Mouse (Mus musculus) stomach, embryonic 14.5 days (tissue): ENCODE measurements around the gene Pdcd2. TPM values are rescaled to one million over a fixed set of nuclear protein-coding genes. Genes with fewer than 3 reads are reported as not detected.

Experiments
- ATAC-seq: fragments of 200-750 bp; cut with Nextera tagmentation; 2 replicates; pipeline ENCODE4 v1.8.0; 2017; ENCODE audit warnings: low read depth, moderate TSS enrichment; ENCODE audit not compliant: insufficient number of reproducible peaks, insufficient read depth, low FRiP score
- H3K27ac ChIP-seq: fragments of 300-500 bp; sonication (generic); 2 replicates; pipeline ENCODE4 v1.5.1; 2014; ENCODE audit warnings: mild to moderate bottlenecking, low read length, moderate library complexity, mixed read lengths
- H3K27me3 ChIP-seq: fragments of 300-500 bp; sonication (generic); 2 replicates; pipeline ENCODE4 v1.6.1; 2014; ENCODE audit warnings: low read length, control low read depth, mixed read lengths; ENCODE audit not compliant: control insufficient read depth, insufficient read depth
- H3K36me3 ChIP-seq: fragments of 300-500 bp; sonication (generic); 2 replicates; pipeline ENCODE4 v1.6.1; 2014; ENCODE audit warnings: mild to moderate bottlenecking, control low read depth, low read length, moderate library complexity, mixed read lengths; ENCODE audit not compliant: control insufficient read depth, insufficient read depth
- H3K4me1 ChIP-seq: fragments of 300-500 bp; sonication (generic); 2 replicates; pipeline ENCODE4 v1.6.1; 2014; ENCODE audit warnings: low read length, control low read depth, mixed read lengths; ENCODE audit not compliant: control insufficient read depth, insufficient read depth
- H3K4me2 ChIP-seq: fragments of 300-500 bp; sonication (generic); replicated peaks from 2 replicates; pipeline ENCODE4 v1.6.1; 2014; ENCODE audit warnings: low read depth, low read length, control low read depth
- H3K4me3 ChIP-seq: fragments of 300-500 bp; sonication (generic); 2 replicates; pipeline ENCODE4 v1.5.1; 2014; ENCODE audit warnings: low read depth, low read length, control low read depth
- H3K9ac ChIP-seq: fragments of 300-500 bp; sonication (generic); replicated peaks from 2 replicates; pipeline ENCODE4 v1.6.1; 2014; ENCODE audit warnings: low read depth, mild to moderate bottlenecking, control low read depth, low read length, moderate library complexity, mixed read lengths
- H3K9me3 ChIP-seq: fragments of 300-500 bp; sonication (generic); 2 replicates; pipeline ENCODE4 v1.6.1; 2016; ENCODE audit warnings: low read depth, low read length, control low read depth; ENCODE audit not compliant: control insufficient read depth
- WGBS: fragments of 180-500 bp; shearing (Covaris S2); extraction: QIAGEN DNeasy Blood & Tissue Kit; methylation state at CpG from one replicate; pipeline ENCODE4 v1.1.7; 2014; 5-methylcytosine and 5-hydroxymethylcytosine counted together
- polyA plus RNA-seq: library from polyadenylated mRNA; unstranded; fragments of >200 nt; fragmentation: Nextera tagmentation; extraction: Ambion mirVana; gene quantifications from 2 replicates; pipeline ENCODE4 v1.2.1, GENCODE M21; 2014

Gene Pdcd2
- polyA plus RNA-seq, 1 experiment from 2014 or later: 38.9 TPM

DNA sequence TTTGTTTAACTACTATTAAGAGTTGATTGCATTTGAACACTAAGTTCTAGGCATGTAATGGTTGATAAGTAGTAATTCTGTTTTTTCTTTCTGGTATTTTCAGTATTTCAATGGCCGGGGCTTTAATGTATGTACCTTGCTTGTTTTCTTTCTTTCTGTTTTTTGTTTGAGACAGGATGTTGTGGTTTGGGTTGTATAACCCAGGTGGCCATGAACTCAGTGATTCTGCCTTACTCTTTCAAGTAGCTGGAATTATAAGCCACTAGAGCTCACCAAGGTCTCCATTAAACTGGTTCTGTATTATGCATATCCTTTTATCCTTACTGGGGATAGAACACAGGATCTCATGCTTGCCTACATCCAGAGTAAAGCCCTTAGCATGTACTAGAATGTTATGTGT is 8.3 kb downstream of the Pdcd2 start:
- H3K27me3 ChIP-seq: no peaks in the 10 kb centered on the region
- no peak for ATAC-seq
- no peaks in the 10 kb centered on the region for H3K9me3 ChIP-seq
- H3K4me3 ChIP-seq: no peak overlapping the region
- no peak overlapping the region for H3K4me2 ChIP-seq
- no peak overlapping the region for H3K27ac ChIP-seq
- no peak overlapping the region for H3K9ac ChIP-seq
- WGBS: 96% methylated on average over 1 of the region's 1 CpGs
- H3K36me3 ChIP-seq: peaks cover 77% of the 10 kb centered on the region
- H3K4me1 ChIP-seq: no peaks in the 10 kb centered on the region

DNA sequence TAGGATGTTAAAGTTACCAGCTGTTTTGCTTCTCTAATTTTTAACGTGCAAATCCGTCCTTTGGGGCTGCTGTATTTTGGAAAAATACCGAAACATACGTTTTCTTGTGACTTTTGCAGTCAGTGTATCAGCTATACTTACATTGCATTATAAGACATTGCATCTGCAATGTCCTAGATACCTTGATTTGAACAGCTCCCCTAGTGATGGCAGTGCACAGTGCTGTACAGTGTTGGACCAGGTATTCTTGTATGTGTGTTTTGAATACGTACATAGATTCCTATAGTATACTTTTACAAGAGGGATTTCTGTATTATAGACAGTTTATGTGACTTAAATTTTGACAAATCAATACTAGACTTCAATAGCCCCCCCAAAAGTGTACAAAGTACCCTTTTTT is 8.9 kb downstream of the Pdcd2 start:
- Histone ChIP-seq H3K27me3 (no peaks in the 10 kb centered on the region), H3K4me2 (no peak overlapping the region), H3K9me3 (no peaks in the 10 kb centered on the region), H3K9ac (no peak overlapping the region), H3K4me3 (no peak overlapping the region), H3K4me1 (no peaks in the 10 kb centered on the region), H3K27ac (no peak overlapping the region), H3K36me3 (peaks cover 75% of the 10 kb centered on the region)
- WGBS: 92% methylated on average over 5 of the region's 5 CpGs
- no peak for ATAC-seq

DNA sequence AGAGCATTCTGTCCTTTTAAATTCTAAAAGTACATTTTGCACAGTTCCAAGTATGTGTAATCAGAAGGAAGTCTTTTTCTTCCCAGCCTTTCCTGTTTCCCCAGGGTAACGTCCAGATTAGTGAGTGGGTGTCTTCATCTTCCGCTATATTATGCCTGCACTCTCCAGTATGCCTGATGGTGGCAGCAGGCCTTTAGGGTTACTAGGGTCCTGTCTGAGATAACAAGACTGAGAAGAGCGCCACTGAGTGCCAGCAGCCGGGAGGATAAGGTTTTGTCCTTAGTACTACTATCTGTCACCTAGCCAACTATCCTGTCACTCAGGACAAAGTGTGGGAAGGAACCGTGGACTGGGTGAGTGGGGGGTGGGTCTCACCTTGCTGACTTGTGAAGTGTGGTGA is 9.3 kb downstream of the Pdcd2 start:
- H3K27me3 ChIP-seq: no peaks in the 10 kb centered on the region
- no peak overlapping the region for H3K4me3 ChIP-seq
- no peak for ATAC-seq
- H3K4me2 ChIP-seq: no peak overlapping the region
- H3K9ac ChIP-seq: no peak overlapping the region
- peaks cover 71% of the 10 kb centered on the region for H3K36me3 ChIP-seq
- no peaks in the 10 kb centered on the region for H3K9me3 ChIP-seq
- WGBS: 75% methylated on average over 5 of the region's 5 CpGs
- no peak overlapping the region for H3K27ac ChIP-seq
- H3K4me1 ChIP-seq: no peaks in the 10 kb centered on the region

DNA sequence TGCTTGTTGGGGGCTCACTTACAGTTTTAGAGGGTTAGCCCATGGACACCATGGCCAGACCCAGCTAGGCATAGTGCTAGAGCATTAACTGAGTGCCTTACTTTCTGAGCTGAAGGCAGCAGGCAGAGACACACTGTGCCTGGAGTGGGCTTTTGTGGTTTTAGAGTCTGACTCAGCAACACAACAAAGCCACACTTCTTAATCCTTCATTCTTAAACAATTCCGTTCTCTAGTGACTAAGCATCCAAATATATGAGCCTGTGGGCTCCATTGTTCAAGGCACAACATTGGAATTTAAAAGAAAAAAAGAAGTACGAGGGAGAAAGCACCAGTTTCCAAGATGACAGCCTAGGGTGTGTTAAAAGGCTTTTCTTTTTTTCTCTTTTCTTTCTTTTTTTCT is 16.4 kb downstream of the Pdcd2 start:
- no peak overlapping the region for H3K4me2 ChIP-seq
- H3K4me3 ChIP-seq: no peak overlapping the region
- no peak overlapping the region for H3K27ac ChIP-seq
- H3K27me3 ChIP-seq: no peaks in the 10 kb centered on the region
- no peak for ATAC-seq
- no peaks in the 10 kb centered on the region for H3K4me1 ChIP-seq
- WGBS: 86% methylated on average over 2 of the region's 2 CpGs
- peaks cover 69% of the 10 kb centered on the region for H3K36me3 ChIP-seq
- no peaks in the 10 kb centered on the region for H3K9me3 ChIP-seq
- H3K9ac ChIP-seq: no peak overlapping the region

DNA sequence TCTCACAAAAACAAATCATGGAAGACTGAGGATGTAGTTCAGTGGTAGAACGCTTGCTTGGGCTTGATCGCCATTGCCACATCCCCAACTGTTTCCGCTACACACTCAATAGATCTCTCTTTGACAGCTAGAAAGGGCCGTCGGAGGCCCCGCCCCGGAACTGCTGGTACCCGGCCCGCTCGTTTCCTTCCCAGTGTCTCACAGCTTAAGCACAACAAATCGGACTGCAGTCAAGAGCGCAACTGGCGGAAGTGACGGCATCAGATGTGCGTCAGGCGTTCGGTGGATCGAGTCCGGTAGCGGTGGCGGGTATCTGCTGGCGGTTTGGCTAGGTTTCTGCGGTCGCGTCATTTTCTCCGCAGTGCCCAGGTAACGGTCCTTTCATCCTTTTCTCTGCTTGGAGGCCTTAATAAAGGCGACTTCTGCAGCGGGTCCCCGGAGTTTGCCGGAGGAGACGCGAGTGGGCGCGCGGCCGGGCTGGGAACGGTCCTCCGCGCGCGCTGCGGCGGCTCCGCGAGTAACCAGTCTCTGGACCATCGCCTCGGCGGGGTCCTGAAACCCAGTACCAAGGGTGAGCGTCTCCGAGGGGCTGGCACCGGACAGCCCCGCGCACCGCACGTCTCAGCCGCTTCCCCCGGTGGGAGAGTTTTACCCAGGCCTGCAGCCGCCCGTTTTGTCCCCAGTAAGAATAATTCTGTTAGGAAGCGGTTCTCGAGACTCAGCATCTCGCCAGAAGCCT is 27.3 kb downstream of the Pdcd2 start, which contains the start of the genes Psmb1 and Tbp:
Psmb1 (minus strand) TSS at position 96 of the 739 bp plus-strand sequence.
Tbp (plus strand) TSS at position 233 of the 739 bp plus-strand sequence.
- H3K9me3 ChIP-seq: no peaks in the 10 kb centered on the region
- H3K9ac ChIP-seq: peak within 1 kb of the TSS; percentile 77
- ATAC-seq: peak; percentile 92
- peak within 1 kb of the TSS; percentile 68 for H3K27ac ChIP-seq
- peaks cover 19% of the 10 kb centered on the region; the same call in 1 of the 2 replicates for H3K4me1 ChIP-seq
- H3K4me3 ChIP-seq: peak within 1 kb of the TSS; percentile 87
- under 1% methylated on average over 63 of the region's 63 CpGs for WGBS
- peaks cover 22% of the 10 kb centered on the region for H3K36me3 ChIP-seq
- peak within 1 kb of the TSS; percentile 63 for H3K4me2 ChIP-seq
- H3K27me3 ChIP-seq: no peaks in the 10 kb centered on the region

DNA sequence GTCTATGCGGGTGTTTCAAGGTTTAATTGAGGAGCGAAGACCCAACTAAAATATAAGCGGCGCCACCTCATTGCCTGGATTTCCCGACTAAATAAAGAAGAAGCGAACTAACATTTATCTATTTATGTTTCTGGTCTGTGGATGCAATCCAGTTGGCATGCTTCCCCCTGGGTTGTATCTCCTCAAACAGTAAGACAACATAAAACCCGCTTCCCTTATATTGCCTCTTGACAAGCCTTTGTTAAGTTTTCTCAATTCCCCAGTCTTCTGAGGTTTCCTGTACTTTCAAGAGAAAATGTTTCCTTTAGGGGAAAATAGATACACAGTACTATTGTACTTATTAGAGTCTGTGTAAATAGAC is 28.4 kb downstream of the Pdcd2 start:
- H3K9ac ChIP-seq: no peak overlapping the region
- peak overlapping the region; percentile 12; the same call in 1 of the 2 replicates for H3K27ac ChIP-seq
- peaks cover 18% of the 10 kb centered on the region for H3K36me3 ChIP-seq
- H3K27me3 ChIP-seq: no peaks in the 10 kb centered on the region
- H3K9me3 ChIP-seq: no peaks in the 10 kb centered on the region
- no peak for ATAC-seq
- H3K4me2 ChIP-seq: peak overlapping the region; percentile 54
- H3K4me1 ChIP-seq: peaks cover 19% of the 10 kb centered on the region; the same call in 1 of the 2 replicates
- H3K4me3 ChIP-seq: peak overlapping the region; percentile 87
- WGBS: 45% methylated on average over 7 of the region's 7 CpGs

DNA sequence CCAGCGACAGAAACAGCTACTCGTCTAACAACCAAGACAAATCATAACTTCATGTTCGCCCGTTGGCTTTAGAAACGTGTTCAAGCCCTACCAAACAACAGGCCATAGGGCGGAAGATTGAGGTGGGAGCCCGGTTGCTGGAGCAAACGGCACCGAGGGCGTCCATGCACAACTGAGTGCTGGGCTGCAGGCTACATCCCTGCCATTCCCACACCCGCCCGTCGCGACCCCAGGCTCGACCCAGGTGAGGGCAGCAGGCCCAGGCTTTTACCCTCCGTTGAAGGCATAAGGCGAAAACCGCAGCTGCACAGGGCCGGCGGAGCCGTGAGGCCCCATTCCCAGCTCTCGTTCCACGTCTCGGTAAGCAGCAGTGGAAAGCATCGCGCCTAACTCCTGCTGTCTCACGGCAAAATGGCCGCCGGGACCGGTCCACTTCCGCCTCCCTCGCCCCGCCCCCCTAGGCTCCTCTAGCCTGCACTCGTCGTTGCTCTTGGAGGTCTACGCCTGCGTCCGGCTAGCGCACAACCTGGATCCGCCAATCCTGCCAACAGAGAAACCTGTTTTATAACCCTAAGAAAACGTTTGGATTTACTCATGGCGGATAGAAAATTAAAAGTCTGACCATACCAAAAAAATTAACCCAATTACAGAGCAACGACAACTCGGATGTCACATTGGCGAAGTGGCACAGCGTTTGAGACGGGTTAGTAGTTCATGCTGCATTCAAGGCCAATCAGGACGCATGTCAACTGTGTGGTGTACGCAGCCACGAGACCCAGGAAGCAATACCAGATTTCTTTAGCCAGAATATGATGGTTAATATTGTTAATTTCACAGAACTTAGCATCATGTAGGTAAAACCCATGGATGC is 29.0 kb downstream of the Pdcd2 start:
- H3K9ac ChIP-seq: peak overlapping the region; percentile 70
- H3K36me3 ChIP-seq: peaks cover 21% of the 10 kb centered on the region
- under 1% methylated on average over 50 of the region's 50 CpGs for whole genome bisulfite sequencing
- peak overlapping the region; percentile 82 for H3K4me2 ChIP-seq
- peak; percentile 97 for ATAC-seq
- H3K4me1 ChIP-seq: peaks cover 19% of the 10 kb centered on the region; the same call in 1 of the 2 replicates
- peak overlapping the region; percentile 87 for H3K4me3 ChIP-seq
- no peaks in the 10 kb centered on the region for H3K27me3 ChIP-seq
- peak overlapping the region; percentile 91 for H3K27ac ChIP-seq
- no peaks in the 10 kb centered on the region for H3K9me3 ChIP-seq

DNA sequence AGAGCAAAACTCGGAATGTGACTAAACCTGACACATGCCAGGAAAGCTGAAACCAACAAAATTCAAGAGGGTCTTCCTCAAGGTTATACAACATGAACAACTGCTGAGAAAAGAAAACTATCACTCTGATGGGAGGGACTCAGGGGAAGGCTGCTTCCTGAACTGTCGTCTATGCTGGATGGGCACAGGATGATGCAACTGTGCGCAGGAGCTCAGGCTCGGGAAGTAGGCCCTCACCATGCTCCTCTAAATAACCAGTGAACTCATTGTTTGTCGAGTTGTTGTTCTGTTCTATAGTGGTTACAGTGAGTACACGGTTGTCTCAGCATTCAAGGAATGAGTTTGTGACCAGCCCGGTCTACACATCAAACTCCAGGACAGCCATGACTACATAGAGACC is 36.6 kb downstream of the Pdcd2 start:
- no peaks in the 10 kb centered on the region for H3K9me3 ChIP-seq
- no peak overlapping the region for H3K9ac ChIP-seq
- ATAC-seq: no peak
- WGBS: 93% methylated on average over 7 of the region's 7 CpGs
- H3K4me1 ChIP-seq: no peaks in the 10 kb centered on the region
- H3K4me3 ChIP-seq: no peak overlapping the region
- H3K27ac ChIP-seq: no peak overlapping the region
- peaks cover 43% of the 10 kb centered on the region for H3K36me3 ChIP-seq
- H3K27me3 ChIP-seq: no peaks in the 10 kb centered on the region
- H3K4me2 ChIP-seq: no peak overlapping the region
